Comparison of ENCODE assay signal across 8 mouse cellular contexts in genomic region chr14:114913238-114913637, GRCm38 (mm10).
A peak's percentile ranks its signal among the peaks of the same experiment; 100 is the strongest.
DNase-seq lines count a peak whose midpoint lies in the region; TF ChIP-seq lines count a peak whose summit lies in the region.

No protein-coding gene starts in this region.

- H3K4me3 ChIP-seq in layer of hippocampus, adult 2 months = no peak overlapping the region
- no peak overlapping the region for H3K4me3 ChIP-seq in thymus, adult 2 months (ENCODE audit: control insufficient read depth, insufficient read depth, low read length)

- WGBS in thymus, adult 2 months = 57% methylated on average over 5 of the region's 5 CpGs

- no peak for TF ChIP-seq POLR2A in thymus, adult 2 months (IDR thresholded peaks at IDR 0.05; ENCODE audit: control insufficient read depth, extremely low read depth, insufficient read depth, low read length, poor library complexity)

- no peaks in the 10 kb centered on the region for H3K27me3 ChIP-seq in thymus, adult 2 months (ENCODE audit: control insufficient read depth, insufficient read depth, low read length)

- H3K4me1 ChIP-seq in thymus, adult 2 months (replicated peaks; ENCODE audit: control insufficient read depth, insufficient read depth, low read length) = no peaks in the 10 kb centered on the region

- no peaks in the 10 kb centered on the region for H3K36me3 ChIP-seq in thymus, adult 2 months (ENCODE audit: control insufficient read depth, insufficient read depth, low read length)

- peak; percentile 10 for DNase-seq in gastrocnemius, postnatal 25 days
- DNase-seq in gastrocnemius, adult 8-10 months (ENCODE audit: low spot score in 2 of 2) = no peak
- peak; percentile 2 for DNase-seq in NIH3T3 (ENCODE audit: low read depth)
- peak; percentile 27 for DNase-seq in forelimb bud, embryonic 11.5 days (ENCODE audit: low read depth, low spot score)
- DNase-seq in layer of hippocampus, adult 2 months (ENCODE audit: low spot score in 2 of 2) = peak; percentile 56 to 64
- DNase-seq in lung, postnatal 25 days (ENCODE audit: low spot score) = peak; percentile 22
- no peak for DNase-seq in thymus, postnatal 4 days
- DNase-seq in thymus, adult 2 months = no peak

- TF ChIP-seq CTCF in layer of hippocampus, adult 2 months (conservative IDR thresholded peaks at IDR 0.05) = peak; percentile 84
- no peak for TF ChIP-seq CTCF in thymus, adult 2 months (IDR thresholded peaks at IDR 0.05; ENCODE audit: borderline replicate concordance, control insufficient read depth, extremely low read depth, insufficient read depth, low read length, poor library complexity)

- H3K27ac ChIP-seq in layer of hippocampus, adult 2 months = no peak overlapping the region
- H3K27ac ChIP-seq in thymus, adult 2 months (ENCODE audit: control insufficient read depth, insufficient read depth, low read length) = no peak overlapping the region

Comparison
In these comparisons a context has a peak if more than half of its experiments do, and no peak if none do; other contexts are left out.
1. DNase-seq: peak in gastrocnemius, postnatal 25 days (single experiment), NIH3T3 (single experiment), forelimb bud, embryonic 11.5 days (single experiment), layer of hippocampus, adult 2 months (2 of 2) and lung, postnatal 25 days (single experiment); none in gastrocnemius, adult 8-10 months (0 of 2), thymus, postnatal 4 days (single experiment) and thymus, adult 2 months (single experiment).